Mouse (Mus musculus): ENCODE results near the gene Cacna1c.

Cacna1c gene

GRCm38 (mm10) chr6:118923926-118924325, 272.3 kb downstream of the Cacna1c start:
- no peak for DNase-seq (ENCODE audit: low spot score in 2 of 2)

GRCm38 (mm10) chr6:118923212-118923577, 273.0 kb downstream of the Cacna1c start:
- DNase-seq (ENCODE audit: low spot score in 2 of 2): no peak

- peak; percentile 56 to 85 for DNase-seq (ENCODE audit: low spot score in 2 of 2)
Observed at GRCm38 (mm10) chr6:118922328-118923211, 273.6 kb downstream of the Cacna1c start.

DNA sequence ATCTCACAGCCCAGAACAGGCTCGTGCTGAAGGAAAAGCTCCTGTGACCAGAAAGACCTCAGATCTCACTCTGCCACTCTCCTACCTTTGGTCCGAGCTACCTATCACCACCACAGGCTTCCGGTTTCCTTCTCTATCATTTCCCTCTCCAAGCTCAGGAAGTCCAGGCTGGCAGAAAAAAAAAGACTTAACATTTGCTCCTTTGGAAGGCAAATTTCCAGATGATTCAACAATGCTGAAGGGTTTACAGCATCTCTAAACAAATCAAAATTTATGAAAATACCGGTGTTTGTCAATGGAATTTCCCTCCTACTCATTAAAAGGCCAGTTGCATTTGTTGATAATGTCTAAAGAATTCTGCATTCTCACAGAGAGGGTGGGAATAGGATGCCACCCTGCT, 288.0 kb downstream of the Cacna1c start:
- no peak for DNase-seq (ENCODE audit: low spot score in 2 of 2)

GRCm38 (mm10) chr6:118907704-118908103, 288.5 kb downstream of the Cacna1c start:
- DNase-seq (ENCODE audit: low spot score in 2 of 2): no peak

DNA sequence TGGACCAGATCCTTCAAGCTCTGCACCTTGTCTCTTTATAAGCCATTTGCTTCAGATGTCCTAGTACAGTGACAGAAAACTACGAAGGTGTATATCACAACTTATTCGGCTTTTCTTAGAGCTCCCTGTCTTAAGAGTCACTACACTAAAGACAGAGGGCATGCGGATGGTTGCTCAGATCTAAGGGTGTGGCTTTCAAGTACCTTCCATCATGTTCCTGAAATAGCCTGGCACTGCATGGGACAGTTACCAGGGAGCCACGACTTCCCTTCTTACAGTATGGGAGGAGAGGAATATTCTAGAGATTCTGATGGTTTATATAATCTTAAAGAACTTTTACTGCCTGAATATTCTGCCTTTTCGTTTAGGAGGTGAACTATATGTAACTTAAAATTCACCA, 289.3 kb downstream of the Cacna1c start:
- DNase-seq (ENCODE audit: low spot score in 2 of 2): no peak

GRCm38 (mm10) chr6:118899688-118900087, 296.5 kb downstream of the Cacna1c start:
- DNase-seq (ENCODE audit: low spot score in 2 of 2): no peak

DNA sequence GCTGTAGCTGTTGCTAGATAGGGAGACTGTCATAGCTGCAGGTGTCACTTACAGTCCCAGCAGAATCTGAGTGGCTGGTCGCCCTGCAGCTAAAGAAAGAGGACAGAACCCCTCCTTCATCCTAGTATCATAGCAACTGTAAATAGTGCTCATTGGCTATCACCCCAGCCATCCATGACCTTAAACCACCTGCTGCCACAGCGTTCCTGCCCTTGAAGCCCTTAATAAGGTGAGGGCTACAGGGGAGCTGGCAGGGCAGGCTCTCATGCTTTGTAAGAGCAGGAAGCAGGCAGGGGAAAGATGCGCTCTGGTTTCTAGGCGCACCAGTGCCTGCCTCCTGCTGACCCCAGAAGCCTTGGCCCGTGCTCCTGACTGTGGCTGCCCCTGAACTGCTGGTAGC, 299.1 kb downstream of the Cacna1c start:
- DNase-seq (ENCODE audit: low spot score in 2 of 2): no peak

DNA sequence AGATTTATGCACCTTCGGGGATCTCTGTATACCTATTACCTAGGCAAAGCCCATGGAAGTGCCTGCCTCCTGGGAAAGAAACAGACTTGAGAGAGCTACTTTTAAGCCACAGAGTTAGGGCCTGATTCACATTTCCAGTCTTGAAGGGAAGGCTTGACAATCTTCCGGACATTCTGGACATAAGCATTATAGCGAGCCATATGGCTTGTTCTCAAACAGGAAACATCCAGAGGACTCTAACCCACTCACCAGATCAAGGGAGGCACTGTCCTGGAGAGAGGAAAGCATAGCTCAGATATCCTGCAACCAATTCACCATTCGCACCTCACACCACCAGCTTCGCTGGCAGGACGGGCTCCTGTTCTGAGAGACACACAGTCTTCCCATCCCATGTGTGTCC, 302.2 kb downstream of the Cacna1c start:
- DNase-seq (ENCODE audit: low spot score in 2 of 2): no peak

DNA sequence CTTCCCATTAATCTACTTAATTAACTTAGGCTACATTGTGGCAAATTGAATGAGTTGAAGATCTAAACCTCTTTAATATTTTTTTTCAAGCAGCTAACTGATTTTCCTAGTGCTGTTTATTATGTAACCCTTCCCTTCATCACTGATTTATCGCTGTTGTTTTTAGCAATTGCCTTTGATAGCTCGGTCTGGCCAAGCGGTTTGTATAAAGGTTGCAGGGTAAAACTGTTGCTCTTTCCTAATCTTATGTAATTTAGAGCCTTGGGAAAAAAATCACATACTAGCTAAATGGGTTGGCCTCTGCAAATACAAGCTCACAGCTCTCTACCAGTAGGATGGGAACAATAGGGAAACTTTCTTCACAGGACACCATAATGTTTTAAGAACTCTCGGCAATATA, 306.8 kb downstream of the Cacna1c start:
- no peak for DNase-seq (ENCODE audit: low spot score in 2 of 2)

- DNase-seq (ENCODE audit: low spot score in 2 of 2): no peak
Observed at GRCm38 (mm10) chr6:118887032-118887431, 309.2 kb downstream of the Cacna1c start.

- DNase-seq (ENCODE audit: low spot score in 2 of 2): no peak
Observed at GRCm38 (mm10) chr6:118884961-118885360, 311.3 kb downstream of the Cacna1c start.

DNA sequence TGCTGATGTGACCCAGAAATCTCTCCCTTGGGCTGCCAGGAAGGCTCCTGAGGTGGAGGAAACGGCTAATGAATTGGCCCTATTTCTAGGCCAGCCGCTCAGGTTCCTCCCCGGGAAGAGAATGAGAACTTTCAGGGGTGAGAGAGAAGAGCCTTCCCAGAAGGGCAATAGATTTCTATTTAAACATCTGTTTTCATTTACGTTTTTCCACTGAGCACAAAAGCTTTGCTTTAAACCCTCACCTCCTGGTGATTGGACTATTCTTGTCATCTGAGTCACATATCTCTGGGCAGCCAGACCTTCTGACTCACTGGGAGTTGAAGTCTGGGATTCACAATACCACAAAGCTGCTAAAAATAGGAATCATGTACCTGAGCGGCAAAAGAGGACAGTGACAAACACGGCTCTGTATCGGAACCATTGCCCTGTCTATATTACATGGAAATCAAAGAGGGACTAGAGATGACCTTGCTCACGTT, 312.1 kb downstream of the Cacna1c start:
- DNase-seq (ENCODE audit: low spot score in 2 of 2): no peak

DNA sequence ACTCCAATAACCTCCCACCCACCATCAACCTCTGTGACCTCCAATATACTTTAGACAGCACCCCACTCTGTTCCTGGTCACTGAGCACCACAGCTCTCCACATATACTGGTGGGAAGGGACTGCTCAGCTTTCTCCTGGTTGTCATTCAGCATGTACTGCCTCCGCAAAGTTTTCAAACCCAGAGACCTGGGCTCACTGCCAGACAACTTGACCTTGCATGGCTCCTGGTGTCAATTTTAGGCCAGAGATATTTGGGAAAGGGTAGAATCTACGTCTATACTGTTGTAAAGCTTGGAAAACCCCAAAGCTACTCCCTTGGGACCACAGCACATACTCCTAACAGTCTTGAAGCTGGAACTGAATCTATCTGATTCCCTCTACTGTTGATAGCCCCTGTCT, 320.0 kb downstream of the Cacna1c start:
- no peak for DNase-seq (ENCODE audit: low spot score in 2 of 2)

DNA sequence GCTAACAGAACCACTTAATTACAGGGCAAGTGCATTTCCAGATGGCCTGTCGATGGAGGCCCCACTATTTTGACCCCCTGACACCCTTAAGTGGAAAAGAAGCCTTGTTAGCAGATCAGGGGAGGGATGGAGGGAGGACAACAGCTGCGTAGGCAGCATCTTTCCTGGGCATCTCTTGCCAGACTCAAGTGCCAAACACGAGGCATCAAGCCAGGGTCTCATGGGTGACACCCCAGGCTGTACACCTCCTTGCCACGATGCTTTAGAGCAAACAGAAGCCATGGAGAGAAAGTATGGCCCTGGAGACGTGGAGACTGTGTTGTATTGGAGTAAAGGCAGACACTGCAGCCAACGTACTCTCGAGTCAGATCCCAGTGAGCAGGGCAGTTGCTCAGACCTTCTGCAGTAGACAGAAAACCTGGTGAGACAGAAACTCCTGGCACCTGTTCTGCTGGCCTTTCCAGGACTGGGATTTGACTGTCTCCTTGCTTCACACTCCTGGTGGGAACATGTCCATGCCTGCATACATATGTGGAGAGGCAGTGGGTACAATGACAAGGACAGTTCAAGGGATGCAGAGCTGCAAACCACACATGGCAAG, 325.9 kb downstream of the Cacna1c start:
- DNase-seq (ENCODE audit: low spot score in 2 of 2): no peak

- DNase-seq (ENCODE audit: low spot score in 2 of 2): no peak
Observed at GRCm38 (mm10) chr6:118867384-118867783, 328.8 kb downstream of the Cacna1c start.

DNA sequence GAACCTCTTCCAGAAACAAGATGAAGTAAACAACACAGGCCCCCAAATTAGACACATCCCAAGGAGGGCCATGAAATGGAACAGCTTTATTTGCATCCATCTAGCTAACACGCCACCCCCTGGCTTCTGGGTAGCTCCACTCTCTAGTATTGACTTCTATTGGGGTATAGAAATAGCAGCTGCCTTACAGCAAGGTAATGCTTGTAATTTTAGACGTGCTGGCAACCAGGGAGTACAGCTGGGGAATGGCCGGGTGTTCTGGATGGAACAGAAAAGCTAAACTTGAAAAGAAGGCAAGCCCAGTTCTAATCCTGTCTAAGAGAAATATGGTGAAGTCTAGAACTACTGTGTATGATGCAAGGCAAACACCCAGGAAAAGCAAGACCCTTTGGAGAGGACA, 329.3 kb downstream of the Cacna1c start:
- no peak for DNase-seq (ENCODE audit: low spot score in 2 of 2)

DNA sequence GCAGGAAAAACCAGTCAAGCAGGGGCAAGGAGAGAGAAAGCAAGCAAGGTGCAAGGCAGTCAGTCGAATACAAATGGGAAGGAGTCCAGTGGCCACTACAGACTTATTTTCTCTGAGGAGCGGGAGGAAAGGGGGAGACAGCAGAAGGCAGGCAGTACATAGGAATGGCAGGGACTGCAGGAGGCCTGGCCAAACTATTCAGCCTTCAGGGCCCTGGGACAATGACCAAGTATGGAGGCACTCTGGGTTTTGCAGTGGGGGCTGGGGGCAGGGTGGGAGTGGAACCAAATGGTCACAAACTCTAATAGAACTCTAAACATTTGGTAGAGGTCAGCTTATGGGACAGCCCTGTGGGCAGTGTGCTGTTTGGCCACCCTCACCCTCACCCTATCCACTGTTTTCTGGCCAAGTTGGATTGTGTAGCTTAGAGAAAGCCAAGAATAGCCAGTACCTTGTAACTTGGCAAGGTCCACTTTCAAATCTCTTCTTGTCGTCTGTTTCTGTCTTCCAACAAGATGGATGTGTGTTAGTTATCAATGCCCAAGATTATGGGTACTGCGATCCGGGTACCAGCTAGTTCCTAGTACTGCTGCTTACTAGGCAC, 330.3 kb downstream of the Cacna1c start:
- DNase-seq (ENCODE audit: low spot score in 2 of 2): no peak

GRCm38 (mm10) chr6:118864696-118865620, 331.3 kb downstream of the Cacna1c start:
- DNase-seq (ENCODE audit: low spot score in 2 of 2): no peak

GRCm38 (mm10) chr6:118862727-118863126, 333.5 kb downstream of the Cacna1c start:
- no peak for DNase-seq (ENCODE audit: low spot score in 2 of 2)

- no peak for DNase-seq (ENCODE audit: low spot score in 2 of 2)
Observed at GRCm38 (mm10) chr6:118862091-118862490, 334.1 kb downstream of the Cacna1c start.

DNA sequence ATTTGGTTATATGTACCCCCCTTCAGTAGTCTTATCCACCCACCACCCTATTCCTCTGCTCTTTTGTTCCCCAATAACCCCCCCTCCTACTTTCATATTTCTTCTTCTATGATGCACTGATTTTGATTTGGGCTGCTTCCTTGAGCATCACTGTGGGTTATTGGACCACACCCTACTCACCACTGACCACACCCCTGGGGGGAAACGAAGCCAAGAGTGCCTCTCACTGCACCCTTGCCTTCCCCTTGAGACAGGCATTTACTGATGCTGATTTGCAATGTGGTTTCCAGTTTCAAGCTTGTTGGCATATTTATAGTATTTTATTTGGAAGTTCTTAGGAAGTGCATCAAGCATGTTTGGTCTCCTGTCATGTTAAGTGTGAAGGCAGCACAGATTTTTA, 337.8 kb downstream of the Cacna1c start:
- DNase-seq (ENCODE audit: low spot score in 2 of 2): no peak

Data from thymus, postnatal 10 days (tissue).